Mouse (Mus musculus): ENCODE results near the gene Rcsd1. TPM values are rescaled to one million over a fixed set of nuclear protein-coding genes. Genes with fewer than 3 reads are reported as not detected.
A peak's percentile ranks its signal among the peaks of the same experiment; 100 is the strongest.

Rcsd1 gene
- polyA plus RNA-seq, 1 experiment from 2014 or later = 12.4 TPM

GRCm38 (mm10) chr1:165629975-165630374, 79.6 kb downstream of the Rcsd1 start:
- H3K4me2 ChIP-seq = no peak overlapping the region
- H3K9me3 ChIP-seq = no peaks in the 10 kb centered on the region
- no peak overlapping the region for H3K4me3 ChIP-seq
- H3K36me3 ChIP-seq = no peaks in the 10 kb centered on the region
- H3K9ac ChIP-seq = no peak overlapping the region
- 36% methylated on average over 8 of the region's 8 CpGs for WGBS
- peaks cover 54% of the 10 kb centered on the region for H3K4me1 ChIP-seq (replicated peaks)
- no peak overlapping the region for H3K27ac ChIP-seq (replicated peaks)
- no peaks in the 10 kb centered on the region for H3K27me3 ChIP-seq
- no peak for ATAC-seq (ENCODE audit: low read depth)

GRCm38 (mm10) chr1:165628603-165629002, 81.0 kb downstream of the Rcsd1 start:
- H3K36me3 ChIP-seq = no peaks in the 10 kb centered on the region
- no peak for ATAC-seq (ENCODE audit: low read depth)
- no peak overlapping the region for H3K4me2 ChIP-seq
- H3K4me3 ChIP-seq = no peak overlapping the region
- H3K4me1 ChIP-seq (replicated peaks) = peaks cover 50% of the 10 kb centered on the region
- no peak overlapping the region for H3K27ac ChIP-seq (replicated peaks)
- no peaks in the 10 kb centered on the region for H3K9me3 ChIP-seq
- no peak overlapping the region for H3K9ac ChIP-seq
- WGBS = 87% methylated on average over 1 of the region's 1 CpGs
- no peaks in the 10 kb centered on the region for H3K27me3 ChIP-seq

- H3K4me1 ChIP-seq (replicated peaks) = peaks cover 26% of the 10 kb centered on the region
- ATAC-seq (ENCODE audit: low read depth) = no peak
- H3K4me2 ChIP-seq = no peak overlapping the region
- H3K9ac ChIP-seq = no peak overlapping the region
- no peaks in the 10 kb centered on the region for H3K27me3 ChIP-seq
- H3K27ac ChIP-seq (replicated peaks) = no peak overlapping the region
- WGBS = 73% methylated on average over 5 of the region's 5 CpGs
- no peak overlapping the region for H3K4me3 ChIP-seq
- H3K9me3 ChIP-seq = no peaks in the 10 kb centered on the region
- peaks cover 10% of the 10 kb centered on the region for H3K36me3 ChIP-seq
These were observed 83.7 kb downstream of the Rcsd1 start for GRCm38 (mm10) chr1:165625896-165626295.

GRCm38 (mm10) chr1:165625058-165625457, 84.5 kb downstream of the Rcsd1 start:
- peaks cover 20% of the 10 kb centered on the region for H3K4me1 ChIP-seq (replicated peaks)
- 80% methylated on average over 5 of the region's 5 CpGs for WGBS
- peaks cover 17% of the 10 kb centered on the region for H3K36me3 ChIP-seq
- H3K9ac ChIP-seq = no peak overlapping the region
- ATAC-seq (ENCODE audit: low read depth) = no peak
- H3K4me2 ChIP-seq = no peak overlapping the region
- no peaks in the 10 kb centered on the region for H3K27me3 ChIP-seq
- no peak overlapping the region for H3K27ac ChIP-seq (replicated peaks)
- H3K4me3 ChIP-seq = no peak overlapping the region
- H3K9me3 ChIP-seq = no peaks in the 10 kb centered on the region

- WGBS = 51% methylated on average over 9 of the region's 9 CpGs
- 0 out of 2 replicates have a peak, but pooled peaks cover 4% of the 10 kb centered on the region for H3K9me3 ChIP-seq
- ATAC-seq (ENCODE audit: low read depth) = no peak
- peak overlapping the region; percentile 15; the same call in 1 of the 2 replicates for H3K27ac ChIP-seq (replicated peaks)
- no peak overlapping the region for H3K9ac ChIP-seq
- H3K4me2 ChIP-seq = no peak overlapping the region
- no peaks in the 10 kb centered on the region for H3K27me3 ChIP-seq
- H3K4me1 ChIP-seq (replicated peaks) = peaks cover 23% of the 10 kb centered on the region
- peaks cover 32% of the 10 kb centered on the region for H3K36me3 ChIP-seq
- no peak overlapping the region for H3K4me3 ChIP-seq
These were observed 91.3 kb downstream of the Rcsd1 start for GRCm38 (mm10) chr1:165618201-165618624.

GRCm38 (mm10) chr1:165617166-165617891, 92.2 kb downstream of the Rcsd1 start:
- Histone ChIP-seq H3K4me3 (no peak overlapping the region), H3K4me1 (replicated peaks) (peaks cover 23% of the 10 kb centered on the region), H3K9me3 (0 out of 2 replicates have a peak, but pooled peaks cover 4% of the 10 kb centered on the region), H3K9ac (peak overlapping the region; percentile 38; the same call in 1 of the 2 replicates), H3K27ac (replicated peaks) (peak overlapping the region; percentile 59), H3K36me3 (peaks cover 26% of the 10 kb centered on the region), H3K27me3 (no peaks in the 10 kb centered on the region), H3K4me2 (no peak overlapping the region)
- no peak for ATAC-seq (ENCODE audit: low read depth)
- 11% methylated on average over 15 of the region's 15 CpGs for WGBS

GRCm38 (mm10) chr1:165616652-165617051, 92.9 kb downstream of the Rcsd1 start:
- H3K27ac ChIP-seq (replicated peaks) = peak overlapping the region; percentile 59

GRCm38 (mm10) chr1:165614793-165615192, 94.8 kb downstream of the Rcsd1 start:
- Histone ChIP-seq H3K9ac (no peak overlapping the region), H3K27me3 (no peaks in the 10 kb centered on the region), H3K4me1 (replicated peaks) (peaks cover 35% of the 10 kb centered on the region), H3K27ac (replicated peaks) (no peak overlapping the region), H3K4me2 (no peak overlapping the region), H3K4me3 (no peak overlapping the region), H3K9me3 (0 out of 2 replicates have a peak, but pooled peaks cover 4% of the 10 kb centered on the region), H3K36me3 (peaks cover 15% of the 10 kb centered on the region)
- no peak for ATAC-seq (ENCODE audit: low read depth)
- 95% methylated on average over 3 of the region's 3 CpGs for WGBS

More at GRCm38 (mm10) chr1:165616652-165617051, 92.9 kb downstream of the Rcsd1 start:
- Histone ChIP-seq H3K36me3 (peaks cover 22% of the 10 kb centered on the region), H3K4me3 (no peak overlapping the region), H3K4me1 (replicated peaks) (peaks cover 23% of the 10 kb centered on the region), H3K9me3 (0 out of 2 replicates have a peak, but pooled peaks cover 4% of the 10 kb centered on the region), H3K27me3 (no peaks in the 10 kb centered on the region), H3K4me2 (no peak overlapping the region), H3K9ac (peak overlapping the region; percentile 38; the same call in 1 of the 2 replicates)
- no peak for ATAC-seq (ENCODE audit: low read depth)
- 39% methylated on average over 7 of the region's 7 CpGs for WGBS

- peaks cover 42% of the 10 kb centered on the region for H3K4me1 ChIP-seq (replicated peaks)
- no peak overlapping the region for H3K4me2 ChIP-seq
- H3K4me3 ChIP-seq = no peak overlapping the region
- H3K27ac ChIP-seq (replicated peaks) = no peak overlapping the region
- H3K27me3 ChIP-seq = no peaks in the 10 kb centered on the region
- H3K9me3 ChIP-seq = 0 out of 2 replicates have a peak, but pooled peaks cover 4% of the 10 kb centered on the region
- no peak overlapping the region for H3K9ac ChIP-seq
- ATAC-seq (ENCODE audit: low read depth) = no peak
- H3K36me3 ChIP-seq = peaks cover 15% of the 10 kb centered on the region
- WGBS = 73% methylated on average over 4 of the region's 4 CpGs
These were observed 95.6 kb downstream of the Rcsd1 start for GRCm38 (mm10) chr1:165613926-165614325.

GRCm38 (mm10) chr1:165612714-165613113, 96.8 kb downstream of the Rcsd1 start:
- Histone ChIP-seq H3K4me1 (replicated peaks) (peaks cover 32% of the 10 kb centered on the region), H3K4me3 (no peak overlapping the region), H3K9ac (no peak overlapping the region), H3K4me2 (no peak overlapping the region), H3K9me3 (0 out of 2 replicates have a peak, but pooled peaks cover 4% of the 10 kb centered on the region), H3K27me3 (no peaks in the 10 kb centered on the region), H3K27ac (replicated peaks) (no peak overlapping the region), H3K36me3 (peaks cover 21% of the 10 kb centered on the region)
- 70% methylated on average over 5 of the region's 5 CpGs for WGBS
- ATAC-seq (ENCODE audit: low read depth) = no peak

GRCm38 (mm10) chr1:165610321-165610999, 99.1 kb downstream of the Rcsd1 start:
- H3K9me3 ChIP-seq = 0 out of 2 replicates have a peak, but pooled peaks cover 3% of the 10 kb centered on the region
- no peaks in the 10 kb centered on the region for H3K27me3 ChIP-seq
- H3K9ac ChIP-seq = no peak overlapping the region
- H3K27ac ChIP-seq (replicated peaks) = peak overlapping the region; percentile 43
- no peak overlapping the region for H3K4me2 ChIP-seq
- ATAC-seq (ENCODE audit: low read depth) = peak; percentile 48; the same call in 1 of the 2 replicates
- peaks cover 20% of the 10 kb centered on the region for H3K4me1 ChIP-seq (replicated peaks)
- H3K36me3 ChIP-seq = peaks cover 36% of the 10 kb centered on the region
- WGBS = 33% methylated on average over 9 of the region's 9 CpGs
- no peak overlapping the region for H3K4me3 ChIP-seq
